ENCODE assay signal across 8 mouse cellular contexts in the genomic region with DNA sequence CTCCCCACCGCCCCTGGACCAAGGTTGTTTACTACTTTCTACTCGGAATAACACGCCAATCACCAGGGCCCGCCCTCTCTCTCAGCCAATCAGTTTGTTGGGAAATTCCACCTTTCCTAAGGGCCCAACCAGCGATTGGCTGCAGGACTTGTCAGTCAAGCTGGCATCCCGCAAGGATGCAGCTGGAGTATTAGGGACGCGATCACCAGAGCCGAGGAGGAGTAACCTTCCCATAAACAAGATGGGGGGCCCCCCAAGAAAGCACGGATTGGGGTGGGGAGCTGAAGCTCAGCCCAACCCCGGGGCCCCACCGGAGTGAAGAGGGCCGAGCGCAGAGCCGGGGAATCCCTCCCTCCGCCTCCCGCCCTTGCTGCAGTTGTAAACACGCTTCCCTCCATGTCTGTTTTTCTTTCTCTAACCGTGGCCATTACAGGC.
DNase-seq lines count a peak whose midpoint lies in the region; ATAC-seq lines count a peak whose summit lies in the region.

No protein-coding gene starts in this region.

- peaks cover 14 to 45% of the 10 kb centered on the region in 2 experiments for H3K4me1 ChIP-seq in heart, embryonic 14.5 days (ENCODE audit: control insufficient read depth in 2 of 2, insufficient read depth in 2 of 2, low read length in 2 of 2)
- peaks cover 55% of the 10 kb centered on the region for H3K4me1 ChIP-seq in liver, embryonic 13.5 days (replicated peaks)
- peaks cover 19% of the 10 kb centered on the region for H3K4me1 ChIP-seq in stomach, embryonic 16.5 days (ENCODE audit: control insufficient read depth, insufficient read depth, low read length)

- peak; percentile 89 for ATAC-seq in erythroid progenitor cell, adult 5-6 weeks (replicated peaks; ENCODE audit: low FRiP score, poor library complexity, severe bottlenecking)
- ATAC-seq in heart, embryonic 14.5 days (ENCODE audit: insufficient number of reproducible peaks, insufficient read depth, low FRiP score, low read depth): peak; percentile 87
- peak; percentile 94 for ATAC-seq in liver, embryonic 13.5 days (ENCODE audit: low read depth)
- ATAC-seq in stomach, embryonic 16.5 days (ENCODE audit: insufficient read depth, low FRiP score): peak; percentile 91

- peak overlapping the region; percentile 72 to 85 for H3K27ac ChIP-seq in heart, embryonic 14.5 days (replicated peaks in 1 of 2; ENCODE audit: control insufficient read depth in 1 of 2, insufficient read depth in 1 of 2, low read depth in 2 of 2, low read length in 2 of 2)
- H3K27ac ChIP-seq in liver, embryonic 13.5 days: peak overlapping the region; percentile 96
- H3K27ac ChIP-seq in stomach, embryonic 16.5 days (ENCODE audit: low read length): peak overlapping the region; percentile 72

- H3K4me3 ChIP-seq in heart, embryonic 14.5 days (ENCODE audit: control insufficient read depth in 1 of 2, insufficient read depth in 1 of 2, low read depth in 1 of 2, low read length in 2 of 2): peak overlapping the region; percentile 75 to 85
- peak overlapping the region; percentile 69 for H3K4me3 ChIP-seq in liver, embryonic 13.5 days (replicated peaks)
- H3K4me3 ChIP-seq in stomach, embryonic 16.5 days (replicated peaks; ENCODE audit: low read length): peak overlapping the region; percentile 68

- peak overlapping the region; percentile 76 for H3K9ac ChIP-seq in heart, embryonic 14.5 days (ENCODE audit: low read length)
- H3K9ac ChIP-seq in liver, embryonic 13.5 days: peak overlapping the region; percentile 81
- H3K9ac ChIP-seq in stomach, embryonic 16.5 days (ENCODE audit: low read length): peak overlapping the region; percentile 70

- 1% methylated on average over 19 of the region's 19 CpGs for WGBS in heart, embryonic 14.5 days
- 1% methylated on average over 19 of the region's 19 CpGs for WGBS in liver, embryonic 13.5 days (ENCODE audit: insufficient replicate concordance)
- WGBS in stomach, embryonic 16.5 days: under 1% methylated on average over 19 of the region's 19 CpGs

- DNase-seq in CD4-positive helper T cell, adult 2 months (ENCODE audit: low read depth, low spot score): peak; percentile 95
- DNase-seq in brain, embryonic 18.5 days (ENCODE audit: low read depth, low spot score): peak; percentile 98
- peak; percentile 99 for DNase-seq in kidney, postnatal 14 days
- DNase-seq in liver, embryonic 13.5 days: peak; percentile 96
- peak; percentile 96 for DNase-seq in neural tube, embryonic 10.5 days (ENCODE audit: extremely low spot score, low spot score)

- H3K4me2 ChIP-seq in heart, embryonic 14.5 days (ENCODE audit: low read length): peak overlapping the region; percentile 97
- peak overlapping the region; percentile 88 for H3K4me2 ChIP-seq in liver, embryonic 13.5 days
- H3K4me2 ChIP-seq in stomach, embryonic 16.5 days (ENCODE audit: low read depth, low read length): peak overlapping the region; percentile 73

- no peaks in the 10 kb centered on the region for H3K9me3 ChIP-seq in heart, embryonic 14.5 days (ENCODE audit: control insufficient read depth, low read length)
- H3K9me3 ChIP-seq in liver, embryonic 13.5 days (replicated peaks): no peaks in the 10 kb centered on the region
- H3K9me3 ChIP-seq in stomach, embryonic 16.5 days (replicated peaks; ENCODE audit: control insufficient read depth, low read length): no peaks in the 10 kb centered on the region

- H3K27me3 ChIP-seq in heart, embryonic 14.5 days (ENCODE audit: control insufficient read depth, insufficient read depth, low read length): no peaks in the 10 kb centered on the region
- H3K27me3 ChIP-seq in liver, embryonic 13.5 days: peaks cover 2% of the 10 kb centered on the region
- no peaks in the 10 kb centered on the region for H3K27me3 ChIP-seq in stomach, embryonic 16.5 days (ENCODE audit: control insufficient read depth, insufficient read depth, low read length)

- H3K36me3 ChIP-seq in heart, embryonic 14.5 days (ENCODE audit: control insufficient read depth, insufficient read depth, low read length): no peaks in the 10 kb centered on the region
- no peaks in the 10 kb centered on the region for H3K36me3 ChIP-seq in liver, embryonic 13.5 days
- H3K36me3 ChIP-seq in stomach, embryonic 16.5 days (ENCODE audit: control insufficient read depth, insufficient read depth, low read length): no peaks in the 10 kb centered on the region

Comparison
In these comparisons a context has a peak if more than half of its experiments do, and no peak if none do; other contexts are left out.
1. Peak in every context shown above with its lines: DNase-seq, ATAC-seq, H3K4me3 ChIP-seq and H3K27ac ChIP-seq.